Mouse (Mus musculus): ENCODE results near the gene Tcp11. TPM values are rescaled to one million over a fixed set of nuclear protein-coding genes. Genes with fewer than 3 reads are reported as not detected.

The Tcp11 gene
- total RNA-seq, 1 experiment: 4.8 TPM

DNA sequence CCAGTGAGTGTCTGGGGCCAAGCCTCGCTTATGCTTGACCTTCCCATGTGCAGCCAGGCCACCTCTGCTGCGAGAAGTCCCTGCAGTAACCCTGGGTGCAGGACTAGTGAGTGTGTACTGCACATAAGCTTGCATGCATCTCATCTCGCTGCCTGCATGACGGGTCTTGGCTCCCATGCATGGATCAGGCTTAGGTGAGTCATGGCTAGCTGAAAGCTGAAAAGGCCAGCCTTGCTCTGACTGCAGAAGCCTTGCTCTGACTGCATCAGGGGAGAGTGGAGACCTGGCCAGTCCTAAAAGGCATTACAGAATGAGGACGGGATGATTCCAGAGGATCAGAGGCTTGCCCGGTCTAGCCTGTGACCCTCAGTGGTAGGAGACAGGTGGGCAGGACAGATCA is 53.2 kb downstream of the Tcp11 start:
- Histone ChIP-seq H3K4me1 (ENCODE audit: control insufficient read depth in 2 of 2, insufficient read depth in 2 of 2, low read length in 2 of 2, poor library complexity in 1 of 2) (peaks cover 5 to 13% of the 10 kb centered on the region in 2 experiments), H3K9ac (ENCODE audit: insufficient read depth, low read depth, low read length, poor library complexity, severe bottlenecking) (no peak overlapping the region), H3K27ac (ENCODE audit: insufficient read depth, low read depth, low read length, poor library complexity, severe bottlenecking) (no peak overlapping the region), H3K36me3 (ENCODE audit: control insufficient read depth, insufficient read depth, low read length, poor library complexity, severe bottlenecking) (peaks cover 4% of the 10 kb centered on the region; the same call in 1 of the 2 replicates), H3K4me3 (ENCODE audit: insufficient read depth in 1 of 2, low read depth in 1 of 2, low read length in 2 of 2, poor library complexity in 1 of 2, severe bottlenecking in 1 of 2) (no peak overlapping the region), H3K9me3 (ENCODE audit: control insufficient read depth, insufficient read depth, low read depth, low read length) (no peaks in the 10 kb centered on the region)
- in situ Hi-C loops (cut with MboI; ENCODE audit: low sequenced_read_pairs in 2 of 2, unreplicated experiment in 2 of 2): no loop called here
- DNase-seq (ENCODE audit: low read depth, low spot score): no peak
- no peak for TF ChIP-seq CHD2 (IDR thresholded peaks at IDR 0.05; ENCODE audit: low read depth, low read length)
- no peak for TF ChIP-seq MAFK (IDR thresholded peaks at IDR 0.05; ENCODE audit: insufficient read depth, low read depth, low read length)
- TF ChIP-seq HCFC1 (IDR thresholded peaks at IDR 0.05; ENCODE audit: borderline replicate concordance, insufficient read depth, low read length): no peak
- TF ChIP-seq ZC3H11A (IDR thresholded peaks at IDR 0.05; ENCODE audit: borderline replicate concordance, low read depth, low read length): no peak
- TF ChIP-seq ZNF384 (IDR thresholded peaks at IDR 0.05; ENCODE audit: low read depth, low read length): no peak

DNA sequence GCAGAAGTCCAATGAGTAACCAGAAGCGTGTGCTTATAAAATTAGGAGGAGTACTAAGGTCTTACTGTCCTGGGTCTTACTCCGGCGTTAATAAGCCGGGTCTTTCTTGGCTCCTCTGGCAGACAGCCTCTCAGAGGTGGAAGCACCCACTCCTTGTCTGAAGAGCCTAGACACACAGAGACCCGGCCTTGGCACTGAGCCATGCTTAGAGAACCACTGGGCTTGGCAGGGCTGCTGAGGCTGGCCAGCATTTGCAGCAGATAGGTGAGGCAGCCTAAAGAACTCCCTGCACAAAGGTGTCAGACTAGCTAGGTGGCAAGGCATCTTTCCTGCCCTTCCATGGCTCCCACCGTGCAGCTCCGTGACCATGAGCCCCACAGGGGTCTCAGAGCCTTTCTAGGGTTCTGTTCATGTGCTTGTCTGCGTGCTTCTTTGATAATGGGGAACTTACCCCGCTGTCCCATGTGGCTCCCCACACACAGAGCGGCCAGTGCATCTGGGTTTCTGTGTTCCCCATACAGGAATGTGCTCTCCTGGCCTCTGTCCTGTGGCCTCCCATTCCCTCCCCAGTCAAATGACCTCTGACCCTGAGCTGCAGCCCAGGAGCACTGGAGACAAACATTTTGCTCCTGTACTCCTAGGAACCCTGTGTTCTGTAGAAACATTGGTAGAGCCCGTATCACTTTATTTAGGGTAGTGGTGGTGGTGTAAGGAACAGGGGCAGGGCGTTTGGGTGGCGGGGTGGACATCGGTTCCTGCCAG is 54.1 kb downstream of the Tcp11 start:
- in situ Hi-C loops (cut with MboI; ENCODE audit: low sequenced_read_pairs in 2 of 2, unreplicated experiment in 2 of 2): no loop called here
- no peak overlapping the region for H3K27ac ChIP-seq (ENCODE audit: insufficient read depth, low read depth, low read length, poor library complexity, severe bottlenecking)
- H3K4me3 ChIP-seq (ENCODE audit: insufficient read depth in 1 of 2, low read depth in 1 of 2, low read length in 2 of 2, poor library complexity in 1 of 2, severe bottlenecking in 1 of 2): no peak overlapping the region
- H3K36me3 ChIP-seq (ENCODE audit: control insufficient read depth, insufficient read depth, low read length, poor library complexity, severe bottlenecking): peaks cover 4% of the 10 kb centered on the region; the same call in 1 of the 2 replicates
- TF ChIP-seq MAFK (IDR thresholded peaks at IDR 0.05; ENCODE audit: insufficient read depth, low read depth, low read length) (no peak), ZNF384 (IDR thresholded peaks at IDR 0.05; ENCODE audit: low read depth, low read length) (no peak), CHD2 (IDR thresholded peaks at IDR 0.05; ENCODE audit: low read depth, low read length) (no peak), HCFC1 (IDR thresholded peaks at IDR 0.05; ENCODE audit: borderline replicate concordance, insufficient read depth, low read length) (no peak), ZC3H11A (IDR thresholded peaks at IDR 0.05; ENCODE audit: borderline replicate concordance, low read depth, low read length) (no peak)
- no peak overlapping the region for H3K9ac ChIP-seq (ENCODE audit: insufficient read depth, low read depth, low read length, poor library complexity, severe bottlenecking)
- H3K9me3 ChIP-seq (ENCODE audit: control insufficient read depth, insufficient read depth, low read depth, low read length): no peaks in the 10 kb centered on the region
- DNase-seq (ENCODE audit: low read depth, low spot score): no peak
- H3K4me1 ChIP-seq (ENCODE audit: control insufficient read depth in 2 of 2, insufficient read depth in 2 of 2, low read length in 2 of 2, poor library complexity in 1 of 2): peaks cover 5 to 13% of the 10 kb centered on the region in 2 experiments

DNA sequence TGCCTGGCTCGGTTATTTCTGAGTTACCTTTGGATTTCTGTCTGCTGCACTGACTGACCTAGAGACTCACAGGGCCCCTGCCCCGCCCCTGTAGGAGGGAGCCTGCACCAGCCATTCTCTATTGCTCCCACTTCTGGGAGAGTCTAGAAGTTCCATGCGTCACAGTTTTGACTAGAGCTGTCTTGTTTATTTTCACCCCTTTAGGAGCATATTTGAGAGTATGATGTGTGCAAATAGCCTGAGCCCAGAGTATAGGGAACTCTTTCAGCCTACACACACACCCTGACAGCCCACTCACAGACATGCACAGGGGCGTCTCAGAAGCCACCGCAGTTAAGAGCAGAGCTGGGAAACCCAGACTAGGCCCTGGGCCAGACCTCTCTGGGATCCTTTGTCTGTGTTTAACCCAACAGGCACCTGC is 54.9 kb downstream of the Tcp11 start:
- in situ Hi-C loops (cut with MboI; ENCODE audit: low sequenced_read_pairs in 2 of 2, unreplicated experiment in 2 of 2): no loop called here
- peaks cover 5 to 13% of the 10 kb centered on the region in 2 experiments for H3K4me1 ChIP-seq (ENCODE audit: control insufficient read depth in 2 of 2, insufficient read depth in 2 of 2, low read length in 2 of 2, poor library complexity in 1 of 2)

DNA sequence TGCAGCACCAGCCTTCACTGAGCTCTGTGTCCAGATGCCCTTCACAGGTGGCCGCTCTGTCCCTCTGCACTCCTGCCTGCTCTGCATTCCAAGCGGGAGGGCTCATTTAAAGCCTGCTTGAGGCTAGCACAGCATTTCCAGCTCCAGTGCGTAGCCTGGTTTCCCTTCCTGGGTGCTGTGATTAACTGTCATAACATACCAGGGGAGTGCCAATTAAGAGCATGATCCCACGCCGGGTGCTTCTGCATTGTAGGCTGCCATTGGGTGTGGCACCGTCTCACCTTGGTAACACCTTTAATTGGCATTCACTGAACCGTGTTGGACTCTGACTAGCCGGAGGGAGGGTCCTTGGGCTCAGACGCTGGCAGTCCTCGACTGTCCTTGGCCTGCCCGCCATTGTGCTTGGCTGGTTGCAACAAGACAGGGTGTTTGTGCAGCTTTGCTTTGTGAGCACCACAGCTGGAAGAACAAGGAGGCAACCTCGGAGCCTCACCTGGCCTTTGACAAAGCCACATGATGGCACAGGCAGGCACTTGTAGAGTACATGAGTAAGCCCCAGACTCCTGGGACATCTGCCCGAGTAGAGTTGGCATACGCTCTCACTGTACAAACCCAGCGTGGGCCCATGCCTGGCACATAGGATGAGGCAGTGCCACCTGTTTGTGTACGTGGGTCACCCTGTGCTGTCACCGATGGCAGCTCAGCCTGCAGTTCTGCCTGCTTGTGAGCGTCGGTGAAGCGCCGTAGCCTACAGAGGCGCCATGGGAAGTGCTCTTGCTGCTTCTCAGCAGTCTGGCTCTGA is 57.4 kb downstream of the Tcp11 start:
- no peak overlapping the region for H3K9ac ChIP-seq (ENCODE audit: insufficient read depth, low read depth, low read length, poor library complexity, severe bottlenecking)
- no peak overlapping the region for H3K27ac ChIP-seq (ENCODE audit: insufficient read depth, low read depth, low read length, poor library complexity, severe bottlenecking)
- in situ Hi-C loops (cut with MboI; ENCODE audit: low sequenced_read_pairs in 2 of 2, unreplicated experiment in 2 of 2): no loop called here

More for the DNA sequence above, 54.9 kb downstream of the Tcp11 start:
- TF ChIP-seq ZNF384 (IDR thresholded peaks at IDR 0.05; ENCODE audit: low read depth, low read length): no peak
- Histone ChIP-seq H3K9ac (ENCODE audit: insufficient read depth, low read depth, low read length, poor library complexity, severe bottlenecking) (no peak overlapping the region), H3K4me3 (ENCODE audit: insufficient read depth in 1 of 2, low read depth in 1 of 2, low read length in 2 of 2, poor library complexity in 1 of 2, severe bottlenecking in 1 of 2) (no peak overlapping the region), H3K36me3 (ENCODE audit: control insufficient read depth, insufficient read depth, low read length, poor library complexity, severe bottlenecking) (peaks cover 4% of the 10 kb centered on the region; the same call in 1 of the 2 replicates), H3K27ac (ENCODE audit: insufficient read depth, low read depth, low read length, poor library complexity, severe bottlenecking) (no peak overlapping the region), H3K9me3 (ENCODE audit: control insufficient read depth, insufficient read depth, low read depth, low read length) (no peaks in the 10 kb centered on the region)
- DNase-seq (ENCODE audit: low read depth, low spot score): no peak

More for the DNA sequence above, 57.4 kb downstream of the Tcp11 start:
- DNase-seq (ENCODE audit: low read depth, low spot score): no peak
- peaks cover 4% of the 10 kb centered on the region; the same call in 1 of the 2 replicates for H3K36me3 ChIP-seq (ENCODE audit: control insufficient read depth, insufficient read depth, low read length, poor library complexity, severe bottlenecking)
- H3K4me3 ChIP-seq (ENCODE audit: insufficient read depth in 1 of 2, low read depth in 1 of 2, low read length in 2 of 2, poor library complexity in 1 of 2, severe bottlenecking in 1 of 2): no peak overlapping the region
- H3K9me3 ChIP-seq (ENCODE audit: control insufficient read depth, insufficient read depth, low read depth, low read length): no peaks in the 10 kb centered on the region
- peaks cover 4 to 17% of the 10 kb centered on the region in 2 experiments; a peak in 3 of 4 replicates for H3K4me1 ChIP-seq (ENCODE audit: control insufficient read depth in 2 of 2, insufficient read depth in 2 of 2, low read length in 2 of 2, poor library complexity in 1 of 2)
- no peak for TF ChIP-seq ZNF384 (IDR thresholded peaks at IDR 0.05; ENCODE audit: low read depth, low read length)
- TF ChIP-seq CHD2 (IDR thresholded peaks at IDR 0.05; ENCODE audit: low read depth, low read length): no peak
- no peak for TF ChIP-seq ZC3H11A (IDR thresholded peaks at IDR 0.05; ENCODE audit: borderline replicate concordance, low read depth, low read length)
- TF ChIP-seq MAFK (IDR thresholded peaks at IDR 0.05; ENCODE audit: insufficient read depth, low read depth, low read length): no peak
- no peak for TF ChIP-seq HCFC1 (IDR thresholded peaks at IDR 0.05; ENCODE audit: borderline replicate concordance, insufficient read depth, low read length)
